Mouse (Mus musculus) monocyte, adult 59 days (primary cell): ENCODE results near the gene Uqcrq. TPM values are rescaled to one million over a fixed set of nuclear protein-coding genes. Genes with fewer than 3 reads are reported as not detected.

ENCODE experiments used
- total RNA-seq, 2 experiments: library from RNA; stranded (reverse); gene quantifications; one replicate each; pipeline ENCODE4 v1.2.4; 2023

The Uqcrq gene
- 100 to 1,000 TPM; 173 to 184 TPM for total RNA-seq

GRCm38 (mm10) chr11:53430670-53431346 is at the start of gene Uqcrq, which contains the start of gene Gdf9:
Uqcrq (minus strand) TSS chr11:53430831.
Gdf9 (plus strand) TSS chr11:53431023.

GRCm38 (mm10) chr11:53479783-53480301 is 49.2 kb upstream of the Uqcrq start, which contains the start of the genes Gm9945 and Sowaha:
Gm9945 (plus strand) TSS chr11:53480166.
Sowaha (minus strand) TSS chr11:53480274.

GRCm38 (mm10) chr11:53469968-53470695 is 39.5 kb upstream of the Uqcrq start, which contains the start of gene Gm9837:
Gm9837 (minus strand) TSS chr11:53470479.

GRCm38 (mm10) chr11:53456474-53457371 is 26.1 kb upstream of the Uqcrq start, which contains the start of the genes Gm10447 and Shroom1:
Gm10447 (minus strand) TSS chr11:53457110.
Shroom1 (plus strand) TSS chr11:53457205.

GRCm38 (mm10) chr11:53423036-53423435 is 7.6 kb downstream of the Uqcrq start, which contains the start of gene Leap2:
Leap2 (minus strand) TSS chr11:53423170.

Other genes starting within 250 kb of the Uqcrq start
- 100 to 1,000 TPM in 1 of 2 experiments, 10 to 100 TPM in 1; 95.6 to 101 TPM for gene Hspa4, start 130.4 kb downstream of the Uqcrq start, total RNA-seq
- gene Zcchc10, start 106.2 kb downstream of the Uqcrq start, total RNA-seq = 10 to 100 TPM in 1 of 2 experiments, 1 to 10 TPM in 1; 6.7 to 11.1 TPM
- gene Aff4, start 80.0 kb downstream of the Uqcrq start, total RNA-seq = 100 to 1,000 TPM; 134 to 137 TPM
- gene Leap2, start 7.7 kb downstream of the Uqcrq start, total RNA-seq = not detected
- 1 to 10 TPM; 1.8 TPM for gene Gdf9, start 192 bp upstream of the Uqcrq start, total RNA-seq
- not detected for gene Gm10447, start 26.3 kb upstream of the Uqcrq start, total RNA-seq
- gene Shroom1, start 26.4 kb upstream of the Uqcrq start, total RNA-seq = 1 to 10 TPM in 1 of 2 experiments, under 1 TPM in 1; 0.73 to 1.0 TPM
- gene Gm9837, start 39.6 kb upstream of the Uqcrq start, total RNA-seq = not detected
- gene Gm9945, start 49.3 kb upstream of the Uqcrq start, total RNA-seq = not detected
- not detected for gene Sowaha, start 49.4 kb upstream of the Uqcrq start, total RNA-seq
- 1 to 10 TPM; 6.7 to 7.5 TPM for gene Sept8, start 88.4 kb upstream of the Uqcrq start, total RNA-seq
- 1 to 10 TPM; 4.3 to 6.3 TPM for gene Kif3a, start 136.5 kb upstream of the Uqcrq start, total RNA-seq
- gene Il4, start 187.8 kb upstream of the Uqcrq start, total RNA-seq = not detected
- gene Il13, start 203.9 kb upstream of the Uqcrq start, total RNA-seq = not detected